Mouse (Mus musculus) layer of hippocampus, adult 11-12 months (tissue): ENCODE data around the gene Cend1.

Source experiments
- DNase-seq: peaks from one replicate; pipeline ENCODE4 v3.0.0; 2022; ENCODE audit warnings: low spot score

Gene Cend1

DNA sequence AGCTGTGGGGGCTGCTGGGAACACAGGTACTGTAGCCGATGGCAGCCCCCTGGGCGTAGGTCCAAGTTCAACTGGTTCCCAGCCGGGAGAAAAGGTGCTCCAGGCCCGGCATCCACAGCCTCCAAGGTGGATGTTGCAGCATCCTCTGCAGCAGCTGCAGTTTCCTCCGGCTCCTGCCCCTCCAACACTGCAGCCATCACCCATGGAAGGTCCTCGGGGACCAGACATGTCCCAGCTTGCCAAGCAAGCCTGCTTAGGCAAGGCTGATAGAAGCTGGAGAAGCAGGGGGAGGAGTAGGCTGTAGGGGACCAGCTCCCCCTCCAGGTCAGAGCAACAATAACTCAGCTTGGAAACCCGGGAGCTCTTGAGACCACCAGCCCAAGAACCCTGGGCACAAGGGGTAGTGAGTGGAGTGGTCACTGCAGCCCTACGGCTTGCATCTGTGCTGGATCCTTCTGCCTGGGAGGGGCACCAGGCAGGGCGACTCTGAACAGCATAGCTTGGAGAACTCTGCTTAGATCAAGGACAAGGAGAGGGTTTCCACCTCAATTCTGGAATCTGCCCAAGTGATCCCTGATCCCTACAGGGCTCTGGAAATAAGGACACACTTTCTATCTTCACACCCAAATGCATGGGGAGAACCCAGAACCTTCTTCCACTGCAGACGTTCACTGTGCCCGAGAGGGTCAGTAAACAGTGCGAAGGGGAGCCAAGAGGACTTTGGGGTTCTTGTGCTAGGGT is 14.0 kb upstream of the Cend1 start:
- no peak for DNase-seq

- DNase-seq, result no peak
Observed at GRCm38 (mm10) chr7:141442199-141442598, 12.9 kb upstream of the Cend1 start.

DNA sequence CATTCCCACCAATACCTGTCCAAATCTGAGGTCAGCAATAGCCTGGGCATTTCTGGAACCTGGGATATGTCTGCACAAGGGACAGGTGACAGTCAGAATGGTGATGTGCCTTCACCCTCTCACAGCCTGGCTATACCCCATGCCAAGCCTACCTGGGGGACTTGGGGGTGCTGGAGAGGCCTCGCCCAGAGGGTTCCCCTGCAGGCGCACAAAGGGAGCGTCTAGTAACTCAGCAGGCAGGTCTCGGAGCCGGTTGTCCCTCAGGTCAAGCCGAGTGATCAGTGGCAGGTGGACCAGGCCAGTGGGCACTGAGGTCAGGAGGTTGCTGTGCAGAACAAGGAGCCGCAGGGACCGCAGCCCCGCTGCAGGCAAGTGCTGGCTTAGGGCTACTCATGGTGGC is 12.2 kb upstream of the Cend1 start:
- no peak for DNase-seq

DNA sequence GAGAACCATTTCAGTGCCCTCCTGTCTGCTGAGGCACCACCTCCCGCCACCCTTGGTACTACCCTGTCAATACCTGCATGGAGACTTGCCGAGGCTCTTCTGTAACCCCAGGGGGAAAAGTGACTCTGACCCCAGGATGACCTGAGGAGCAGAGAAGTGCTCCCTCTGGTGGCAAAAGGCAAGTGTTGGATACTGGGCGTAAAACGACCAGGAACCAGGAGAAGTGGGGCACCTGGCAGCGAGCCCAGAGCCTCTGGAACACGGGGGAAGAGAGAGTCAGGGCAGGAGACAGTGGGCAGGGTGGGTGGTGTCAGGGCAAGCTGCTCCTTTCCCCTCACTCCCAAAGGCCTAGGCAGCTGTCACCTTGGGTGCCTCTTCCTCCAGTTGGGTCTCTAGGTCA is 11.3 kb upstream of the Cend1 start:
- DNase-seq, result no peak

GRCm38 (mm10) chr7:141439811-141440210 is 10.5 kb upstream of the Cend1 start:
- no peak for DNase-seq

DNA sequence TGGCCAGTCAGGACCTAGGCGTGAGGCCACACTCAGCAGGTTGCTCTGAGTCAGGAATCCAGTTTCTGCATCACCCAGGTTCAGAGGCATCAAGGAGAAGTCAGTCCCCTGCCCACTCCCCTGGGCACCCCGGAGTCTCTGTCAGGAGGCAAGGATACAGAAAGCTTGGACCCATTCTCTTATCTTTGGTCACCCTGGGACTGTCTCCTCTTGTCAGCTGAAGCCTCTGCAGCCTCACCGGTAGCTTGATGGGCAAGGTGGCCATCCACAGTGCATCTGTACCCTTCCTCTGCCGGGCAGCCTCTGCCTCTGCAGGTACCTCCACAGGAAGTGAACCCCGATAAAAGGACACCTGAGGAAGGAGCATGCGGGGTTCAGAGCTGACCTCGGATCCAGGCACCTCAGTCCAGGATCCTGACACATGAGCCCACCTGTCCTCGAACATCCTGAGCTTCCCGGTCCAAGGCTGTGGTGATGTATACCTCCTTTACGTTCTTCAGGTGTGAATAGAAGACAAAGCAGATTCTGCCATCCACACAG is 9.9 kb upstream of the Cend1 start:
- DNase-seq, result no peak

- no peak for DNase-seq
Observed at GRCm38 (mm10) chr7:141438201-141438968, 9.1 kb upstream of the Cend1 start.

GRCm38 (mm10) chr7:141437178-141438120 is 8.2 kb upstream of the Cend1 start, which contains the start of gene Slc25a22:
Gene Slc25a22 (minus strand): TSS chr7:141437892.
- peak; percentile 86 for DNase-seq

DNA sequence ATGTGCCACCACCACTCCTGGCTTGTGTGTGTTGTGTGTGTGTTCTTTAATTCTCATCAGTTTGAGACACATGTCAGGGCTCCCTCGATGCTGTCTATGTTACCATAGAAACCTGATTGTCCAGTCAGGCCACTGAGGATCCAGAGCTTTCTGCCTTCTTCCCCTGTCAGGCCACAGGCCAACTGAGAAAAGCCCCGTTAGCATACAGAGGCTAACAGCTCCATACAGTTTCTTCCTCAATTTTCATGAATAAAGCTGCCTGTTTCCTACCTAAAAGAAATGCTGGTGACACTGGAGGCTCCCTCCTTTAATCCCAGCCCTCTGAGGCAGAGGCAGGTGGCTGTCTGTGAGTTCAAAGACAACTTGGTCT is 7.2 kb upstream of the Cend1 start:
- no peak for DNase-seq

DNA sequence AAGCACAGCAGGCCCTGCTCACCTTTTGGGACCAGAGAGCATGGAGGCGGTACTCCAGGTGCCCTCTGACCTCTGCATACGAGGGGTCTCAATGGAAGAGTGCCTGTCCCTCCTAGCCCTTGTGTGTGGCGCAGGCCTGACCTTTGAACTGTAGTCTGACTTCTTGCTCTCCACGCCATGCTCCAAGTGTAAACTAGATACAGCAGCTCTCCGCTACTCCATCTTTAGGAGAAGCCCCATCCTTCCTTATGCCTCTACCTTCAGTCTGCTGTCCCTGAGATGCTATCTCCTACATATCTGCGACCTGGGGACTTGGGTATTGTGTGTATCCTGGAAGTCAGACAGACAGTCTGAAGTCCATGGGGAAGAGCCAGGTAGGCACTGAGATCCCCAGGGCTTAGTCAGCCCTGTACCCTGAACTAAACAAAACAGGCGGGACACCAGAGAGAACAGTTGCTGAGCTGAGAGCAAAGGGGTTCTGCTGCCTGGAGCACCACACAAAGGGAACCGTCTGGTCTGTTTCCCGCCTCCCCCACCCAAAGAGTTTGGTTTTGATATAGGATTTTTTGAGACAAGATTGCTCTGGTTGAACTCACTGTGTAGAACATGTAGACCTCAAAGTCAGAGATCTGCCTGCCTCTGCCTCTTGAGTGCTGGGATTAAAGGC is 6.7 kb upstream of the Cend1 start:
- no peak for DNase-seq

DNA sequence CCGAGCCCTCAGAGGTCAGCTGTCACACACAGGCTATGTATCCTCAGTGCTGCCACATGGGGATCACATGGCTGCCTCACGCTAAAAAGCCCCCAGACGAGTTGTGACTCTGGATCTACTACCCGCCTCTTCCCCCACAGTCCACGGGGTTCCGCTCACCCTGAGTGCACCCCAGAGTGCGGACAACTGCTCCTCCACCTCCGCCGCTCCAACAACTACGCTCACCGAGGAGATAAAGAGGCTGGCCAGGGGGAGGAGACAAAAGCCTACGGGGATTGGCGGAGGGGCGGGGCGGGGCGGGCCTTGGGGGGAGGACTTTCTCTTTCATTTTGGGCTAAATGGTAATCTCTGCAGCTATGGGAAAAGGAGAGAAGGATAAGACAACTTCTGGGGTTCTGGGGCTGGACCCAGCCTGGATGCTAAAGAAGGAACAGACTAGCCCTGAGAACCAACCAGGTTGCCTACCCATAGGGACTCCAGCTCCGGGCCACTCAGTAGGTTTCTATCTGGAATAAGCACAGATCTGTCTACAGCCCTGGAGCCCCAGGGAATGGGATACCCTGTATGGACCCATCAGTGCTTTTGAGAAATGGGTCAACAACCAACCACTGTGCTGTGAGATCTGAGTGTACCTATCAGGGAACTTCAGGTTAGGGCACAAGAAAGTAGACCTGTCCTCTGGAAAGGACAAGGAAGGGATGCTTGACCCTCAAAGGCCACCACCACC is 6.0 kb upstream of the Cend1 start:
- no peak for DNase-seq

GRCm38 (mm10) chr7:141434464-141434863 is 5.2 kb upstream of the Cend1 start:
- peak; percentile 66 for DNase-seq

- no peak for DNase-seq
Observed at GRCm38 (mm10) chr7:141433517-141434400, 4.5 kb upstream of the Cend1 start.

DNA sequence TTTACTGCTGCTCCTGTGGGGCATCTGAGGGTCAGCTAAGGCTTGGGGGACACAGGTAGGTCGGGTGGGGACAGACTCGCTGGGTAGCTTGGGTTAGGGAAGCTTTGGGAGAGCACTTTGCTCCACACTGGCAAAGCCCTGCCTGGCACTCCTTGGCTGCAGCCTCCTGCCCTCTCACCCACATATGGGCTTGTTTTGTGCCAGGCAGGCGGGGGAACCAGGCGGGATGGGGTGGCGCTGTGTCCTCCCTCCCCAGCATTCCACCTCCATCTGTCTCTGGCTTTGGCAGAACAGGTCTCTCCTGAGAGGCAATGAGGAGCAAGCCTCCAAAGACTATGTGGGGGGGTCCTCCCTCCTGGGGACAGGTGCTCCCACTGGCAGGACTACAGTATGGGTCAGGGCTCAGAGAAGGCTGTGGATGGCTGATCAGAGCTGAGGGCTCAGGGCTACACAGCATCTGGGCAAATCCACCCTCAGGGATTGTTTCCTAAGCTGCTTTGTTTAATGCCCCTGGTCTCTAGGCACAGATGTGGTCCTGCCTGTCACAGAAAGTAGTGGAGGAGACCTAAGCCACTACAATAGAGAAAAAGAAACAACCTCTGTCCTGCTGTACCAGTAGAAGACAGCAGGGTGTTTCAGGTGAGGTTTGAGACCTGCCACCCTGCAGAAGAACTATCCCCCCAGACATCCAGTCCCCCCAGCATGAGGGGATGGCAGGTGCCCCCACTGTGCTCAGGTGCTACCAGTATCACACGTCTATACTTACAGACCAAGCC is 3.6 kb upstream of the Cend1 start:
- DNase-seq, result no peak

DNA sequence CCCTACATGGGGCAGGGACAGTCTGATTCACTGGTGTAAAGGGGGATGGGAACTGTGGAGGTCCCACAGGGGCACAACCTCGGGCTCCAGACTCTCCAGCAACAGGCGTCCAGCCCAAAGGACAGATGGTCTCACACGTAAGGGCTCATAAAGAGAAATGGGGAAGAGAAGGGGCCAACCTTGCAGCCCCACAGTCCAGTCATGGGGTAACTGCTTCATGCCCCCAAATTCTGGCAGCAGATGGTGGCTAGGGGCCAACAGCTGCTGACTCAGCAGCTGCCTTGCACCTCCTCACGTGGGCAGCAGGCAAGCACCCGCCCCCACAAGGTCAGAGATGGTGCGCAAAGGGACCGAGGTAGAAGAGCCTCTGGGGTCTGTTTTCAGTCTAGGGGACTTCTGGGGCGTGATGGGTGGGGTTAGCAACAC is 2.9 kb upstream of the Cend1 start:
- no peak for DNase-seq

GRCm38 (mm10) chr7:141431434-141432185 is 2.3 kb upstream of the Cend1 start:
- DNase-seq, result no peak

- no peak for DNase-seq
Observed at GRCm38 (mm10) chr7:141430585-141431240, 1.4 kb upstream of the Cend1 start.
